Mouse (Mus musculus) MEL (cell line): Measurements from ENCODE around the gene Ly6g6d. TPM values are rescaled to one million over a fixed set of nuclear protein-coding genes. Genes with fewer than 3 reads are reported as not detected.

ENCODE experiments used
- DNase-seq: peaks from one replicate; pipeline ENCODE4 v3.0.0; 2011; ENCODE audit warnings: low read depth, low spot score
- H3K27ac ChIP-seq: 2 replicates; pipeline ENCODE4 v1.5.1; 2012; ENCODE audit warnings: low read depth, mild to moderate bottlenecking, control low read depth, low read length, moderate library complexity; ENCODE audit not compliant: control insufficient read depth
- H3K27me3 ChIP-seq, 2 experiments: fragments of 150-350 bp in 1 of 2; sonication (generic) in 1 of 2; 2 replicates each; pipeline ENCODE4 v1.6.1; 2012; ENCODE audit warnings: low read length in 2 of 2, mild to moderate bottlenecking in 2 of 2, improper control_type of control experiment in 1 of 2, moderate library complexity in 1 of 2; ENCODE audit not compliant: insufficient read depth in 2 of 2, control insufficient read depth in 1 of 2
- H3K36me3 ChIP-seq, 2 experiments: 2 replicates each; pipeline ENCODE4 v1.6.1; 2012 to 2014; ENCODE audit warnings: low read length in 2 of 2, improper control_type of control experiment in 1 of 2, inconsistent platforms in 1 of 2, mild to moderate bottlenecking in 1 of 2; ENCODE audit not compliant: insufficient read depth in 2 of 2, control insufficient read depth in 1 of 2
- H3K4me1 ChIP-seq, 2 experiments: fragments of 150-350 bp in 1 of 2; sonication (generic) in 1 of 2; 2 replicates each; pipeline ENCODE4 v1.6.1; 2012; ENCODE audit warnings: low read length in 2 of 2, improper control_type of control experiment in 1 of 2, mild to moderate bottlenecking in 1 of 2; ENCODE audit not compliant: insufficient read depth in 2 of 2, control insufficient read depth in 1 of 2
- H3K4me3 ChIP-seq, 2 experiments: fragments of 150-350 bp in 1 of 2; sonication (generic) in 1 of 2; 2 replicates each; pipeline ENCODE4 v1.5.1; 2012; ENCODE audit warnings: low read depth in 2 of 2, low read length in 2 of 2, mild to moderate bottlenecking in 2 of 2, moderate library complexity in 2 of 2, control low read depth in 1 of 2, improper control_type of control experiment in 1 of 2; ENCODE audit not compliant: control insufficient read depth in 1 of 2, insufficient read depth in 1 of 2
- H3K79me2 ChIP-seq: 2 replicates; pipeline ENCODE4 v1.6.1; 2012; ENCODE audit warnings: mild to moderate bottlenecking, low read length, moderate library complexity; ENCODE audit not compliant: control insufficient read depth, poor library complexity, insufficient read depth
- H3K9ac ChIP-seq: 2 replicates; pipeline ENCODE4 v1.6.1; 2012; ENCODE audit warnings: low read depth, mild to moderate bottlenecking, control low read depth, low read length, moderate library complexity; ENCODE audit not compliant: control insufficient read depth, poor library complexity, severe bottlenecking
- H3K9me3 ChIP-seq: fragments of 150-350 bp; sonication (generic); replicated peaks from 2 replicates; pipeline ENCODE4 v1.6.1; 2012; ENCODE audit warnings: mild to moderate bottlenecking, low read length, improper control_type of control experiment, moderate library complexity; ENCODE audit not compliant: insufficient read depth
- CHD1 ChIP-seq: IDR thresholded peaks from 2 replicates; pipeline ENCODE4 v1.6.1; 2012; ENCODE audit warnings: low read depth, mild to moderate bottlenecking, inconsistent platforms, low read length, improper control_type of control experiment
- CHD2 ChIP-seq: IDR thresholded peaks from 2 replicates; pipeline ENCODE4 v1.6.1; 2011; ENCODE audit warnings: low read length, improper control_type of control experiment
- CTCF ChIP-seq, 3 experiments: IDR thresholded peaks in 2 of 3; conservative IDR thresholded peaks in 1 of 3; 2 replicates each; pipeline ENCODE4 v1.5.1; 2011 to 2012; ENCODE audit warnings: low read length in 3 of 3, low read depth in 2 of 3, mild to moderate bottlenecking in 2 of 3, improper control_type of control experiment in 1 of 3, inconsistent platforms in 1 of 3, mixed read lengths in 1 of 3, moderate library complexity in 1 of 3; ENCODE audit not compliant: control insufficient read depth in 1 of 3, insufficient read depth in 1 of 3, poor library complexity in 1 of 3, severe bottlenecking in 1 of 3
- E2F4 ChIP-seq: IDR thresholded peaks from 2 replicates; pipeline ENCODE4 v1.6.1; 2011; ENCODE audit warnings: low read depth, low read length, improper control_type of control experiment, borderline replicate concordance
- EP300 ChIP-seq, 2 experiments: IDR thresholded peaks; 2 replicates each; pipeline ENCODE4 v1.6.1; 2011; ENCODE audit warnings: improper control_type of control experiment in 2 of 2, low read length in 2 of 2, low read depth in 1 of 2, mild to moderate bottlenecking in 1 of 2
- GABPA ChIP-seq: IDR thresholded peaks from 2 replicates; pipeline ENCODE4 v1.6.1; 2012; ENCODE audit warnings: low read depth, mild to moderate bottlenecking, inconsistent platforms, low read length, improper control_type of control experiment, moderate library complexity
- MAX ChIP-seq: IDR thresholded peaks from 2 replicates; pipeline ENCODE4 v1.6.1; 2011; ENCODE audit warnings: low read length, improper control_type of control experiment
- MYB ChIP-seq: IDR thresholded peaks from 2 replicates; pipeline ENCODE4 v1.6.1; 2011; ENCODE audit warnings: mild to moderate bottlenecking, low read depth, low read length, improper control_type of control experiment
- MYC ChIP-seq: IDR thresholded peaks from 2 replicates; pipeline ENCODE4 v1.6.1; 2011; ENCODE audit warnings: low read depth, mild to moderate bottlenecking, low read length, improper control_type of control experiment, moderate library complexity
- NELFE ChIP-seq: IDR thresholded peaks from 2 replicates; pipeline ENCODE4 v1.6.1; 2011; ENCODE audit warnings: low read depth, low read length, improper control_type of control experiment
- RCOR1 ChIP-seq: IDR thresholded peaks from 2 replicates; pipeline ENCODE4 v1.6.1; 2012; ENCODE audit warnings: low read depth, mild to moderate bottlenecking, inconsistent platforms, low read length, improper control_type of control experiment
- SIN3A ChIP-seq: IDR thresholded peaks from 2 replicates; pipeline ENCODE4 v1.6.1; 2012; ENCODE audit warnings: low read length, improper control_type of control experiment, inconsistent platforms
- TCF12 ChIP-seq: IDR thresholded peaks from 2 replicates; pipeline ENCODE4 v1.6.1; 2014; ENCODE audit warnings: low read depth, mild to moderate bottlenecking, inconsistent platforms, low read length, improper control_type of control experiment, moderate library complexity
- UBTF ChIP-seq: IDR thresholded peaks from 2 replicates; pipeline ENCODE4 v1.6.1; 2012; ENCODE audit warnings: low read depth, mild to moderate bottlenecking, inconsistent platforms, low read length, improper control_type of control experiment, moderate library complexity, borderline replicate concordance; ENCODE audit not compliant: insufficient read depth
- USF2 ChIP-seq, 2 experiments: IDR thresholded peaks; 2 replicates each; pipeline ENCODE4 v1.6.1; 2011 to 2012; ENCODE audit warnings: improper control_type of control experiment in 2 of 2, low read length in 2 of 2, borderline replicate concordance in 1 of 2, inconsistent platforms in 1 of 2, low read depth in 1 of 2, mild to moderate bottlenecking in 1 of 2; ENCODE audit not compliant: insufficient read depth in 1 of 2
- ZC3H11A ChIP-seq: IDR thresholded peaks from 2 replicates; pipeline ENCODE4 v1.6.1; 2012; ENCODE audit warnings: low read depth, mild to moderate bottlenecking, inconsistent platforms, low read length, improper control_type of control experiment
- ZNF384 ChIP-seq: IDR thresholded peaks from 2 replicates; pipeline ENCODE4 v1.6.1; 2012; ENCODE audit warnings: low read depth, mild to moderate bottlenecking, inconsistent platforms, low read length, improper control_type of control experiment
- polyA plus RNA-seq, 2 experiments: library from polyadenylated mRNA; stranded (reverse) in 1 of 2; unstranded in 1 of 2; fragments of >175 nt in 1 of 2; fragments of >200 nt in 1 of 2; gene quantifications; 2 replicates each; pipeline versions ENCODE4 v1.2.1 to v1.2.4; 2012; ENCODE audit warnings: low replicate concordance in 2 of 2, low read depth in 1 of 2; ENCODE audit not compliant: insufficient read length in 2 of 2, insufficient read depth in 1 of 2, missing spikeins in 1 of 2
- total RNA-seq: library from RNA; depleted of rRNA; stranded (reverse); fragments of 300-350 nt; gene quantifications from 2 replicates; pipeline ENCODE4 v1.2.3, GENCODE M21; 2012

The Ly6g6d gene
- total and polyA plus RNA-seq, 3 experiments: 4.4 to 5.5 TPM; not detected in 1

GRCm38 (mm10) chr17:35076507-35077176 is 1.2 kb downstream of the Ly6g6d start, which contains the start of gene Ly6g6e:
Gene Ly6g6e (plus strand): TSS chr17:35076902.
- Histone ChIP-seq H3K9me3 (no peaks in the 10 kb centered on the region), H3K4me3 (no peak within 1 kb of the TSS), H3K27ac (no peak within 1 kb of the TSS), H3K79me2 (no peaks in the 10 kb centered on the region), H3K36me3 (peaks cover 0 to 21% of the 10 kb centered on the region in 2 experiments; a peak in 2 of 4 replicates), H3K9ac (no peak within 1 kb of the TSS), H3K27me3 (no peaks in the 10 kb centered on the region), H3K4me1 (peaks cover 15 to 22% of the 10 kb centered on the region in 2 experiments)
- no peak for TF ChIP-seq ZC3H11A
- TF ChIP-seq UBTF: no peak
- TF ChIP-seq CHD2: no peak
- no peak for TF ChIP-seq GABPA
- no peak for TF ChIP-seq SIN3A
- TF ChIP-seq CTCF (IDR thresholded peaks at IDR 0.05 in 2 of 3, conservative IDR thresholded peaks at IDR 0.05 in 1 of 3; ENCODE audit: control insufficient read depth in 1 of 3, insufficient read depth in 1 of 3, low read depth in 2 of 3, low read length in 3 of 3, poor library complexity in 1 of 3, severe bottlenecking in 1 of 3): no peak
- no peak for TF ChIP-seq EP300 (IDR thresholded peaks at IDR 0.05; ENCODE audit: low read depth in 1 of 2, low read length in 2 of 2)
- no peak for TF ChIP-seq E2F4
- TF ChIP-seq MYC: no peak
- no peak for TF ChIP-seq CHD1
- TF ChIP-seq RCOR1: no peak
- no peak for TF ChIP-seq TCF12
- TF ChIP-seq NELFE: no peak
- no peak for DNase-seq

GRCm38 (mm10) chr17:35074097-35074496 is 3.8 kb downstream of the Ly6g6d start:
- peaks cover 0 to 4% of the 10 kb centered on the region in 2 experiments; a peak in 2 of 4 replicates for H3K36me3 ChIP-seq
- H3K4me1 ChIP-seq: peaks cover 2 to 11% of the 10 kb centered on the region in 2 experiments; a peak in 2 of 4 replicates
- H3K27ac ChIP-seq: no peak overlapping the region
- no peaks in the 10 kb centered on the region for H3K79me2 ChIP-seq
- no peak overlapping the region for H3K9ac ChIP-seq
- DNase-seq: no peak
- no peak overlapping the region for H3K4me3 ChIP-seq
- H3K27me3 ChIP-seq: no peaks in the 10 kb centered on the region
- TF ChIP-seq MAX (no peak), ZNF384 (no peak), USF2 (IDR thresholded peaks at IDR 0.05; ENCODE audit: borderline replicate concordance in 1 of 2, insufficient read depth in 1 of 2, low read depth in 1 of 2, low read length in 2 of 2) (no peak), MYB (no peak)
- H3K9me3 ChIP-seq: no peaks in the 10 kb centered on the region
